Mouse (Mus musculus) right cerebral cortex, postnatal 25 days (tissue): ENCODE measurements around the gene Rps7.
A peak's percentile ranks its signal among the peaks of the same experiment; 100 is the strongest.

ENCODE experiments used
- DNase-seq: peaks from one replicate; pipeline ENCODE4 v3.0.0; 2022

The Rps7 gene

DNA sequence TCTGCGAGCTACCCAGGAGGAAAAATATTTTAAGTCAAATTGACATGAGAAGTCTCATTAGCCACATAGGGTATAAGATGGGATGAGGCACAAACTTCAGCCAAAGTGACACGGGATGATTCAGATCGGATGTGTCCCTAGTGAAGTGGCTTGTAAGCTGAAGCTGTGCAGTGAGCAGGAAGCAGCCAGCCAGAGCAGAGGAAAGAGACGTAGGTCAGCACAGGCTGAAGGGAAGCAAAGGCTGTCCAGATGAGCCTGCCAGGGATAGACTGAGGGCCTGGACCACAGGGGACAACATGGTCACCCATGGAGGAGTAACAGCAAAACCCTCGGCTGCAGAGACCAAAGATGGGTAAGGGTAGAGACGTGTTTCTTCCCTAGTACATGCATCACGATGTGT lies 21.4 kb downstream of the Rps7 start:
- no peak for DNase-seq

DNA sequence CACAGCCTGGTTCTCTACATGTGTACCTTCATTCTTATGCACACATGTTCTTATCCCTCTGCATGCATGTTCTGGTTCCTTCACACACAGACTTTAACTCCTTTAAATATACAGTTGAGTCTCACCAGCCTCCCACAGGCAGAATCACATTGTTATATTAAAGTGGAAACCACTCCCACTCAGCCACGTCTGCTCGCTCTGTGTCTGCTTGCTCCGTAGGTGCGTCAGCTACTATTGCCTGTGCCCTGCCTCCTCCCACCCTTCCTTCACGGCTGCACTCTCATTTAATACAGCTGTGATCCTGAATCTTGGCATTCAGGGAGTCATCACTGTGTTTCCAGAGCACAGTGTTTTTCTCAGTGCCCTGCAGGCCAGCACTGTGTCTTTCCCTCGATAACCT lies 23.4 kb downstream of the Rps7 start:
- DNase-seq: peak; percentile 40

- DNase-seq: peak; percentile 40
Measured at GRCm38 (mm10) chr12:28607546-28608305, 28.0 kb downstream of the Rps7 start.

DNA sequence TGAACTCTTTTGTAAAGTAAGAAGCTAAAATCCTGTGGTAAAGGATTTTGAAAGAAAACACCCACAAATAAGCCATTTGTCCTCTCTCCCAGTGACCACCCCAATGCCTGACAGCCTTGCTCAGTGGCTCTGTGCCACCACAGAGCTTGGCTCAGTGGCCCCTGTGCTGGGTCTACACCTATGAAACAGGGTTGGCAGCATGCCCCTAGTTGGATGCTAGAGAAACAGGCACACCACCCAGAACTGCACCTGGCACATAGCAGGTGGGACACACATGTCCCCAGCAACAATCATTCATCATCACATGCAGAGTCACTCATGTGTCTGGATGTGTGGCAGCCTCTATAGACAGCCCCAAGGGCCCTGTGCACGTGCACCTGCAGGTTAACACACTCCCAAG lies 32.3 kb downstream of the Rps7 start:
- no peak for DNase-seq

DNA sequence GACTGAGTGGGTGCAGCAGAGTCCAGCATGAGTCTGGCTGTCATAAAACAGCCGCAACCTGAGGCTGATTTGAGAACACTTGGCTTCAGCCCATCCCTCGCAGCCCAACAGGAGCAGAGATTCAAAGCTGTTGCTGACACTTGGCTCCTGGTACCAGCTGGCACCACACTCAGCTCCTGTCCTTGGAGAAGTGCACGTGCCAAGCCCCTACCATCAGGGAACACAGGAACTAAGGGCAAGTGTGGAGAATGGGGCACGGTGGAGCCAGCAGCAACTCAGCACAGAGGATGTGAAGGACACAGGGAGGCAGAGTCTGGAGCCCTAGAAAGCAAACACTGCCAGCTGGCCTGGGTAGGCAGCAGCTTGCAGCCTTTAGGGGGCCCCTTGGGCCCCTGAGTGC lies 33.5 kb downstream of the Rps7 start:
- DNase-seq: no peak

DNA sequence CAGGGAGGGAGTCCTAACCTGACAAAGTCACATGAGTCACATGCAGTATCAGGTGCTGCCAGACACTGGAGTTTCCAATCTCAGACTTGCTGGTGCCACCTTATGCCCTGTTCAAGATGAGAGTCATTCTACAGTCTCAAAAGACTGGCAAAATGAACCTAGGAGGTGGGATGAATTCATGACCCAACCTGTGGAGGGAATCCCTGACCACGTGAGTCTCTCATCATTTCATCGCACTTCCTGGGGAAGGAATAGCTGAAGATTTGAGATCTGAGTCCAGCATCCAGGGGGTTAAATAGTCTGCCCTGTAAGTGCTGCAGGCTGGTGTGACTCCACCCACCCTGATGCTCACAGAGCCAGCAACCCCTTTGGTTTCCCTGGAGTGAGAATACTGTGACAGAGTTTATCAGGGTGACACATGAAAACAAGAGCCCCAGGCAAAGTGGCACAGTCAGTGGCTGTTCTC lies 37.2 kb downstream of the Rps7 start:
- no peak for DNase-seq

DNA sequence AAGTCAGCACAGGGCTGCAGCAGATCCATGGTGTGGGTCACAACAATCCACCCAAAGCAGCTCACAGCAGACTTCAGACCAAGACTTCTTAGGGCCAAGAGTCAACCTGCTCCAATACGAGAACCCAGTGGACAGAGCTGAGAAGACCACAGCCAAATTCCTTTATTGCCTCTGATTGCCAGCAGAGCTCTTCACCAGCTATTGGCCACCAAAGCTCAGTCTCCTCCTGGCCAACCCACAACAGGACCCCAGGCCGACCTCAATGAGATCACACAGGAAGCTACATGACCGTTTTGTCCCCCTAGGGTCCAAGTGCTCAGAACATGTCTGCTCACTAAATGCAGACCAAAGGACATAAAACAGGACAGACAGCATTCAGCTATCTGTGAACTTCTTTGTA lies 37.6 kb downstream of the Rps7 start:
- DNase-seq: no peak

- no peak for DNase-seq
Measured at GRCm38 (mm10) chr12:28597699-28598098, 38.1 kb downstream of the Rps7 start.

DNA sequence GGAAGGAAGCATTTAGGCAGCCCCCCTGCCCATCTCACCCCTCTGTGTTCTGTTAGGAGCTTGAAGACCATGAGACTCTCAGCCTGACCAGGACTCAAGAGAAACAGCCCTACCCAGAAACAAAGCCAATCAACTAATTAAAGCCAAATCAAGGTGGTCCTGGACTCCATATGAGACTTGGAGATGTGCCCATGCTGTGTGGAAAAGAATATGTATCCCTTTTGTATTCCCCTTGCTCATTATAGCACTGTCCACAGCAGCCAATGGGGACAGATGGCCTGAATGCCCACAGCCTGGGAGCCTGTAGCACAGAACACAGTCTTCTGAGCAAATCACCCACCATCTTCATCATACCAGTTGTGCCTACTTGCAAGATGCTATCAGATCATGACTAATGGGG lies 38.9 kb downstream of the Rps7 start:
- DNase-seq: no peak

- no peak for DNase-seq
Measured at GRCm38 (mm10) chr12:28590428-28590827, 45.3 kb downstream of the Rps7 start.

DNA sequence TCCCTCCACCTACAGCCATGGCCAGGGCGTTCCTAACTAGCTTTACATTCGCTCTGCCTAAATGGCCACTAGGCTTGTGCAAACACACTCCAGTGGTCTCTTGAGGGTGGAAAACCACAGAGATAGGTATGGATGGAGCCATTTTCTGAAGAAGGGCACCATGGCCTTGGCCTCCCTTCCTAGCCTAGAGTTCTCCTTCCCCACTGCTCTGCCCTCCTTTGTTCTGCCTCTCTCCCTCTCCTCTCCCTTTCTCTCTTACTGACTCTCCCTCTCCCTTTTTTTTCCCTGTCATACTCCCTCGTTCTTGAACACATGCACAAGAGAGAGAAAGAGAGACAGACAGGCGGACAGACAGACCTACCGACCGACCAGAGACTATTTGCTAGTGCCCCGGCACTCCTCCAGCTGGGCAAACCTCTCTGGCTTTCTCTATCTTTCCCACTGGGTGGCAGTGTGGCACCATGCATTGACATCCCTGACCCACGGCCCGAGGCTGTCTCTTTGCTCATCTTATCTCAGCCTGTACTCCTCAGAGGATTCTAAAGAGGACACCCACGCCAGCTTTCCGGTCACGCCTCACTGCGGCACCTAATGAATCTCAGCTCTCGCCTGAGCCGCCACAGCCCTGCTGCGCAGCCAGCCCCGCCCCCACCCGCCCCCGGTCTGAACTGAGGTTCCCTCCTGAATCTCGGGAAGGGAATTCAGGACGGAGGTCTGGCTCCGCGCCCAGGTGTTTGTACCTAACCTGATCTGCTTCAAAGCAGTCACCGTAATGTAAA lies 46.5 kb downstream of the Rps7 start:
- DNase-seq: peak; percentile 89

GRCm38 (mm10) chr12:28587949-28588348 lies 47.8 kb downstream of the Rps7 start:
- peak; percentile 81 for DNase-seq

- DNase-seq: no peak
Measured at GRCm38 (mm10) chr12:28584036-28584435, 51.7 kb downstream of the Rps7 start.

GRCm38 (mm10) chr12:28582423-28582822 lies 53.3 kb downstream of the Rps7 start, which contains the start of gene Allc:
Allc (minus strand) TSS chr12:28582523.
- no peak for DNase-seq
